Mouse (Mus musculus) spleen, adult 18-20 months (tissue): ENCODE results near the gene Dusp7.

Experiments
- DNase-seq, 2 experiments: peaks; one replicate each; pipeline ENCODE4 v3.0.0; 2022; ENCODE audit warnings: mixed read lengths in 2 of 2

Gene Dusp7

GRCm38 (mm10) chr9:106421865-106422160 is 53.4 kb downstream of the Dusp7 start:
- peak; percentile 55 to 77 for DNase-seq
